Mouse (Mus musculus) lung, postnatal 0 days (tissue): Measurements from ENCODE around the gene F12. TPM values are rescaled to one million over a fixed set of nuclear protein-coding genes. Genes with fewer than 3 reads are reported as not detected.

Source experiments
- ATAC-seq: fragments of 200-750 bp; cut with Nextera tagmentation; 2 replicates; pipeline ENCODE4 v1.8.0; 2017; ENCODE audit warnings: moderate library complexity
- DNase-seq: peaks from one replicate; pipeline ENCODE4 v3.0.0-alpha.2; 2016; ENCODE audit warnings: low spot score
- H3K27ac ChIP-seq: fragments of 300-500 bp; sonication (generic); 2 replicates; pipeline ENCODE4 v1.5.1; 2014; ENCODE audit warnings: antibody characterized with exemption, mild to moderate bottlenecking, low read length, mixed read lengths
- H3K27me3 ChIP-seq: fragments of 300-500 bp; sonication (generic); replicated peaks from 2 replicates; pipeline ENCODE4 v1.6.1; 2014; ENCODE audit warnings: low read length, mixed read lengths; ENCODE audit not compliant: insufficient read depth
- H3K36me3 ChIP-seq: fragments of 300-500 bp; sonication (generic); 2 replicates; pipeline ENCODE4 v1.6.1; 2014; ENCODE audit warnings: low read length, mixed read lengths; ENCODE audit not compliant: insufficient read depth
- H3K4me1 ChIP-seq: fragments of 300-500 bp; sonication (generic); 2 replicates; pipeline ENCODE4 v1.6.1; 2014; ENCODE audit warnings: antibody characterized with exemption, low read depth, low read length, mixed read lengths; ENCODE audit not compliant: insufficient read depth
- H3K4me2 ChIP-seq: fragments of 300-500 bp; sonication (generic); replicated peaks from 2 replicates; pipeline ENCODE4 v1.6.1; 2014; ENCODE audit warnings: low read depth, mild to moderate bottlenecking, low read length, moderate library complexity, mixed read lengths
- H3K4me3 ChIP-seq: fragments of 300-500 bp; sonication (generic); 2 replicates; pipeline ENCODE4 v1.5.1; 2014; ENCODE audit warnings: low read depth, low read length
- H3K9ac ChIP-seq: fragments of 300-500 bp; sonication (generic); replicated peaks from 2 replicates; pipeline ENCODE4 v1.6.1; 2014; ENCODE audit warnings: low read depth, mild to moderate bottlenecking
- H3K9me3 ChIP-seq: fragments of 300-500 bp; sonication (generic); 2 replicates; pipeline ENCODE4 v1.6.1; 2016; ENCODE audit warnings: low read length, mixed read lengths
- CTCF ChIP-seq: IDR thresholded peaks from 2 replicates; pipeline ENCODE4 v1.5.1; 2016; ENCODE audit warnings: antibody characterized with exemption, mild to moderate bottlenecking
- EP300 ChIP-seq: IDR thresholded peaks from 2 replicates; pipeline ENCODE4 v1.6.1; 2016; ENCODE audit warnings: antibody characterized with exemption, mild to moderate bottlenecking, control low read depth
- WGBS: fragments of 180-500 bp; shearing (Covaris S2); extraction: QIAGEN DNeasy Blood & Tissue Kit; methylation state at CpG from one replicate; pipeline ENCODE4 v1.1.7; 2014; 5-methylcytosine and 5-hydroxymethylcytosine counted together
- polyA plus RNA-seq: library from polyadenylated mRNA; unstranded; fragments of >200 nt; fragmentation: Nextera tagmentation; extraction: Ambion mirVana; gene quantifications from 2 replicates; pipeline ENCODE4 v1.2.1, GENCODE M21; 2015

The F12 gene
- polyA plus RNA-seq, 1 experiment from 2014 or later = not detected

DNA sequence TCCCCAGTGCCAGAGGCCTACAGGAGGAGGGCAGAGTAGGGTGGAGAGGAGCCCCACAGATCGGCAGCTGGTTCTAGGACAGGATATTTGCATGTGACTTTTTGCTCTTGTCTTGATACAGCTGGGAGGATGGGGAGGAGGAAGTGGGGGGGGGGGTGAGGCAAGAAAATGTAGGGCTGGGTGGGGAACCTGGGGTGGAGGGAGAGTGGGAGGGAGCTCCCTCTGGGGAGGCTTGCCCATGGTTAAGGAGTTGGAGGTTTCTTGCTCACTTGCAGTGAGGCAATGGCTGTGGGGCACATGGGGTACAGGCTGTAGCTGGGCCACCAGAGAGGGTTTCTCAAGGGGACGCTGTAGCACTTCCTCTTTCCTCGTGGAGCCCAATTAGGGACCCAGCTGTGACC is 20.9 kb upstream of the F12 start:
- 26% methylated on average over 3 of the region's 3 CpGs for WGBS
- H3K27me3 ChIP-seq = no peaks in the 10 kb centered on the region
- no peak overlapping the region for H3K27ac ChIP-seq
- H3K36me3 ChIP-seq = 0 out of 2 replicates have a peak, but pooled peaks cover 7% of the 10 kb centered on the region
- H3K4me2 ChIP-seq = no peak overlapping the region
- no peaks in the 10 kb centered on the region for H3K9me3 ChIP-seq
- no peak overlapping the region for H3K4me3 ChIP-seq
- H3K9ac ChIP-seq = no peak overlapping the region; the same call in 1 of the 2 replicates
- TF ChIP-seq CTCF = no peak
- TF ChIP-seq EP300 = no peak
- H3K4me1 ChIP-seq = peaks cover 10% of the 10 kb centered on the region; the same call in 1 of the 2 replicates
- DNase-seq (peak; percentile 53), ATAC-seq (no peak)

DNA sequence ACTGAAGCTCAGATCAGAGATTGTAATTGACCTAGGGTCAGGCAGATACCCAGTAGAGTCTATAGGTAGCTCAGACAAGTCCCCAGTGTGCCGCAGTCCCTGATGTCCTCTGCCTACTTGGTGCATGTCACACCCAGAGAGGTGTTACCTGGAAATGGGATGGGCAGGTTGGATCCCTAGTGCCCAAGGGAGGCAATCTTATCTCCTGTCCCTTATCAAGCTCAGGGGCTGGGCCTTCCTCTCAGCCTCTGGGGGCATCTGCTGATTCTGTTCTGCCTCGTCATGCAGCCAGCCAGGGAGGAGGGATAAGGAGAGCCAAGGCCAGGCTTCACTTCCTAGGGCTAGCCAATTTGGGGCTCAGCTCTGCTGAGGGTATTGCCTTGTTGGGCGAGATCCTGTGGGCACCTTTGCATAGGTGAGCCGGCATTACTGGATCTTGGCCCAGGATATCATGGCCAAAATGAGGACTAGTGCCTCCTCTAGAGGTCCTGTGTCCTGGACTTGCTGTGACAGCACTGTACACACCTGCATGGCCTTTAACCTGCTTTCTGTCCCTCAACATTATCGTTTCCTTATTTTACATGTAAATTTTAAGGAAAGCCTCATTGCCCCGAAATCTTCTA is 20.0 kb upstream of the F12 start:
- DNase-seq (no peak), ATAC-seq (no peak)
- TF ChIP-seq CTCF (no peak), EP300 (no peak)
- Histone ChIP-seq H3K9ac (no peak overlapping the region), H3K4me3 (peak overlapping the region; percentile 70; the same call in 1 of the 2 replicates), H3K27me3 (no peaks in the 10 kb centered on the region), H3K4me1 (peaks cover 10% of the 10 kb centered on the region; the same call in 1 of the 2 replicates), H3K36me3 (0 out of 2 replicates have a peak, but pooled peaks cover 3% of the 10 kb centered on the region), H3K9me3 (no peaks in the 10 kb centered on the region), H3K4me2 (peak overlapping the region; percentile 6; the same call in 1 of the 2 replicates), H3K27ac (no peak overlapping the region)
- 74% methylated on average over 6 of the region's 6 CpGs for WGBS

DNA sequence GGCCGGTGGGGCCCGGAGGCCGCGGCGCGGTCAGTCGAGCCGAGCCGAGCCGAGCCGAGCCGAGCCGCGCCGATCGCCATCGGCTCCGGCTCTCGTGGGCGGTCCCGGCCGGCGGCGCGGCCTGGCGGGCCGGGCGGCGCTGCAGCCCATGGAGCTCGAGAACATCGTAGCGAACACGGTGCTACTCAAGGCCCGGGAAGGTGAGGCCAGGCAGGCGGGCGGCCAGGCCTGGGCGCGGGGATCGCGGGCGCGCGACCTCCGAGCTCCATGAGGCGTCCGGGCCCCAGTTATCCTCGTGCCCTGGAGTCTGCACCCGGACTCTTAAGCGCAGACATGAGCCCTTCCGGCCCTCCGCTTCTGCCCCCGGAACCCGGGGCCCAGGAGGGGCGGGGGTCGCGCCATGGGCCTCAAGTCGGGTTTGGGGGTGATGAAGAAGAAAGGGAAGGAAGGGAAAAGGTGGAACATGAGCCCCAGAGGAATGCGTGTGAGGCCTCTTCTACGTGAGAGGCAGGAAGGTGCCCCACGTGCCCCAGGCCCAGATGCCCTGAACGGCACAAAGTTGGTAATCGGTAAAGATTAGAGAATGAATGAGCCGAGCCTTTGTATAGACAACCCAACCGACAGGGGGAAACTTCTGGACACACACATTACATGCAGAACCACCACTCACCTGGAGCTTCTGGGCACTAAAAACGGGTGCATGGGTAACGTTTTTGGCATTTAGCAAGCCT is 18.9 kb upstream of the F12 start:
- Histone ChIP-seq H3K36me3 (0 out of 2 replicates have a peak, but pooled peaks cover 1% of the 10 kb centered on the region), H3K4me3 (peak overlapping the region; percentile 70), H3K4me2 (peak overlapping the region; percentile 90), H3K9me3 (no peaks in the 10 kb centered on the region), H3K27ac (peak overlapping the region; percentile 95), H3K9ac (peak overlapping the region; percentile 84), H3K27me3 (no peaks in the 10 kb centered on the region), H3K4me1 (peaks cover 10% of the 10 kb centered on the region; the same call in 1 of the 2 replicates)
- no peak for DNase-seq
- no peak for ATAC-seq
- TF ChIP-seq CTCF (0 out of 2 replicates have a peak, but pooled peaks have one; percentile 6), EP300 (no peak)
- under 1% methylated on average over 44 of the region's 66 CpGs for WGBS

DNA sequence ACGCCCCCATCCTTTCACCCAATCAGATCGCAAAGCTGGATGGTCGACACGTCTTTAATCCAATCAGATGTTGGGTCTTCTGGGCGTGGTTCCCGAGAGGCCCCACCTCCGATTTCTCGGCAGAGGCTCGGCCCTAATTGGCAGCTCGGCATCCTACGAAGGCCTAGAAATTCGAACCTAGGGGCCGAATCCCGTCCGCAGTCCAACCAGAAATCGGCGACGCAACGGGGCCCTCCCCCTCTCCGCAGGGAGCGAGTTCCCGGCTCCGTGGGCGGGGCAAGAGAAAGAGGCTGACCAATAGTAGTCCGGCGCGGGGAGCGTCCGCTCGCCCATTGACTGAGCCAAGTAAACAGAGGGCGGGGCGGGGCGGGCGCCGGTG is 18.3 kb upstream of the F12 start, which contains the start of gene Grk6:
Gene Grk6 (plus strand): TSS at position 136 of the 379 bp plus-strand sequence.
- Histone ChIP-seq H3K4me2 (peak within 1 kb of the TSS; percentile 90), H3K9ac (peak within 1 kb of the TSS; percentile 84)
- no peak for TF ChIP-seq CTCF
- no peak for TF ChIP-seq EP300

DNA sequence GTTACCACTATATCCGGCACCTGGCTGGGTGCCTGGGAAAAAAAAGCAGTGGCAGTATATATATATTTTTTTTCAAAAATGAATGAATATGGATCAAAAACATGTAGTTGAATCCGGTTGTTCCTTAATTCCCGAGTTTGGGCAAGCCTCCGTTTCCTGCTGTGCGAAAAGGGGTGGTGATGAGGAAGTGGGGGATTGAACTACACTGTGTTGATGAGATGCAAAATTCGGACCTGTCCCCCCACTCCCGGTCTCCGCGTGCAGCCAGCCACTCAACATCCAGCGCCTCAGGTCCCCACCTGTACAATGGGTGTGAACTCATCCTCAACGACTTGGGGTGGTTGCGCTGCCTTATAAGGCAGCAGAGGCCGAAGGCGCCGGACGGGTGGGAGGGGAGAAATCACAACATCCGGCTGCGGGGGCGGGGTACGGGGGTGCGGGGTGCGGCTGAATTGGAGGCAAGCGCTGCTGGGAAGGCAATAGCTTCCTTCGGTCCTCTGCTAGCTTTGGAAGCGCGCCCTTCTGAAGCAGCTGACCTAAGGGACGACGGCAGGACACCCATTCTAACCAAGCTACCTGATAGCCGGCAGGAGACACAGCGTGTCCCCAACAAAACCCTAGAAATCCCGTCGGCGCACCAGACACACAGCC is 17.8 kb upstream of the F12 start:
- Histone ChIP-seq H3K27me3 (no peaks in the 10 kb centered on the region), H3K4me3 (peak overlapping the region; percentile 70), H3K36me3 (no peaks in the 10 kb centered on the region), H3K27ac (peak overlapping the region; percentile 95), H3K4me1 (peaks cover 10% of the 10 kb centered on the region; the same call in 1 of the 2 replicates), H3K9ac (no peak overlapping the region), H3K4me2 (peak overlapping the region; percentile 61), H3K9me3 (no peaks in the 10 kb centered on the region)
- peak; percentile 90 for DNase-seq
- WGBS = 5% methylated on average over 24 of the region's 33 CpGs
- peak; percentile 75 for ATAC-seq
- 0 out of 2 replicates have a peak, but pooled peaks have one; percentile 40 for TF ChIP-seq EP300
- no peak for TF ChIP-seq CTCF

More for the DNA sequence above, 18.3 kb upstream of the F12 start, which contains the start of gene Grk6:
- H3K36me3 ChIP-seq = no peaks in the 10 kb centered on the region
- H3K27me3 ChIP-seq = no peaks in the 10 kb centered on the region
- peaks cover 10% of the 10 kb centered on the region; the same call in 1 of the 2 replicates for H3K4me1 ChIP-seq
- under 1% methylated on average over 31 of the region's 35 CpGs for WGBS
- DNase-seq = peak; percentile 100
- peak within 1 kb of the TSS; percentile 70 for H3K4me3 ChIP-seq
- peak; percentile 96 for ATAC-seq
- H3K27ac ChIP-seq = peak within 1 kb of the TSS; percentile 95
- H3K9me3 ChIP-seq = no peaks in the 10 kb centered on the region
